Mouse (Mus musculus) C2C12 (cell line): ENCODE results near the gene Golgb1.

ENCODE experiments used
- CTCF ChIP-seq: IDR thresholded peaks from one replicate; pipeline ENCODE4 v1.5.1; 2011; ENCODE audit not compliant: control insufficient read depth, insufficient read depth, insufficient read length
- MAX ChIP-seq: IDR thresholded peaks from one replicate; pipeline ENCODE4 v1.6.1; 2011; ENCODE audit warnings: mild to moderate bottlenecking, control low read depth
- MYOG ChIP-seq: IDR thresholded peaks from one replicate; pipeline ENCODE4 v1.6.1; 2011; ENCODE audit not compliant: control insufficient read depth, insufficient read length; ENCODE audit errors: extremely low read depth
- USF1 ChIP-seq: IDR thresholded peaks from one replicate; pipeline ENCODE4 v1.6.1; 2011; ENCODE audit warnings: low read depth, mild to moderate bottlenecking, control low read depth, moderate library complexity

DNA sequence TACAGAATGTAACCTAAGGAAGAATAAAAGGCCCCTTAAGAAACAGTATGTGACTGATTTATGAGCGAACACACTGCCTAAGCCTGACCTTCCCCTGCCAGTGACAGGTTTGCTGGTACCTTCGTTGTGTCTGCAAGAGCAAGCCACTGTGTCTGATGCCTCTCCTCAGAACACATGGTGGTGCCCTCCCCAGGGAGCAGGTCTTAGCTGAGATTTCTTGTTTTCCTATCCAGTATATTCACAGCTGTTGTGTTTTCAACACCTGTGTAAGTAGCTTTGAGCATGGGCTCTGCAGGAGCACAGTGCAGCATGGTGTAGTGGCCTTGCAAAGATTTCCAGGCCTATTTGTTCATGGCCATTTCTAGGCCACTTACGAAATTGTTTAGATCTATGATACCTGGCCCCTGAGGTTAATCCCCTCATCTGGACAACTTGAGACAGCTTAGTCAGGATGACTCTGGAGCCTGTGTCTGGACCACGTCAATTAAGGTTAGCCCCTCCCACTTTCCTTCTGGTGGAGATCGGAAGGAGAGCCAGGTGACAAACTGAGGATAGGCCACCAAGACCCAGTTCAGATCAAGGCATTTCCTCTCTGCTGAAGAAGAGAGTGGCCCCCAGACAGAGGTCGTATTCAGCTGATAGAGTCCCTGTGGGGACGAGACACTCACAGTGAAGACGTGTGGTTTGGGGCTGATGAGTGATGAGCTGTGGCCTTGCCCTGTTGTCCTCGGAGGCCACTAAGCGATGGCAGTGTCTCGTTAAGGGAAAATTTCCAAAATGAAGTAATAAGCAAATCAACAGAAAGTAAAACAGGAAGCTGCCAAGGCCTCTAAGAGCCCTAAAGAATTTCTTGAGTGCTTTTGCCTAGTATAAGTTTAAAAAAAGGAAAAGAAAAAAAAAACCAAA is 55.5 kb downstream of the Golgb1 start:
- TF ChIP-seq CTCF (no peak), USF1 (no peak), MYOG (no peak), MAX (no peak)
